Mouse (Mus musculus) liver, embryonic 13.5 days (tissue): ENCODE data around the gene Ndufv1. TPM values are rescaled to one million over a fixed set of nuclear protein-coding genes. Genes with fewer than 3 reads are reported as not detected.
"Not testable (repeated sequence)": the region's sequence is repeated elsewhere in the genome, so short reads cannot be mapped to it uniquely, and the experiment has no call there.

Experiments
- ATAC-seq: fragments of 200-750 bp; cut with Nextera tagmentation; 2 replicates; pipeline ENCODE4 v1.8.0; 2017; ENCODE audit warnings: low read depth, mild to moderate bottlenecking, moderate number of reproducible peaks, moderate library complexity
- DNase-seq: peaks from one replicate; pipeline ENCODE4 v3.0.0; 2022
- H3K27ac ChIP-seq: fragments of 300-500 bp; sonication (generic); 2 replicates; pipeline ENCODE4 v1.5.1; 2015; ENCODE audit warnings: moderate library complexity, mild to moderate bottlenecking, inconsistent platforms
- H3K27me3 ChIP-seq: fragments of 300-500 bp; sonication (generic); 2 replicates; pipeline ENCODE4 v1.6.1; 2015; ENCODE audit warnings: mild to moderate bottlenecking, inconsistent platforms
- H3K36me3 ChIP-seq: fragments of 300-500 bp; sonication (generic); 2 replicates; pipeline ENCODE4 v1.6.1; 2015; ENCODE audit warnings: mild to moderate bottlenecking, inconsistent platforms
- H3K4me1 ChIP-seq: fragments of 300-500 bp; sonication (generic); replicated peaks from 2 replicates; pipeline ENCODE4 v1.6.1; 2015; ENCODE audit warnings: inconsistent platforms
- H3K4me2 ChIP-seq: fragments of 300-500 bp; sonication (generic); 2 replicates; pipeline ENCODE4 v1.6.1; 2015; ENCODE audit warnings: inconsistent platforms, mild to moderate bottlenecking, moderate library complexity
- H3K4me3 ChIP-seq: fragments of 300-500 bp; sonication (generic); replicated peaks from 2 replicates; pipeline ENCODE4 v1.5.1; 2015; ENCODE audit warnings: mild to moderate bottlenecking, inconsistent platforms
- H3K9ac ChIP-seq: fragments of 300-500 bp; sonication (generic); 2 replicates; pipeline ENCODE4 v1.6.1; 2015; ENCODE audit warnings: mild to moderate bottlenecking, inconsistent platforms
- H3K9me3 ChIP-seq: fragments of 300-500 bp; sonication (generic); replicated peaks from 2 replicates; pipeline ENCODE4 v1.6.1; 2016; ENCODE audit warnings: inconsistent platforms
- WGBS: fragments of 180-500 bp; shearing (Covaris S2); methylation state at CpG from one replicate; pipeline ENCODE4 v1.1.7; 2015; ENCODE audit not compliant: insufficient replicate concordance; 5-methylcytosine and 5-hydroxymethylcytosine counted together
- polyA plus RNA-seq: library from polyadenylated mRNA; unstranded; fragments of >200 nt; fragmentation: Nextera tagmentation; extraction: Ambion mirVana; gene quantifications from 2 replicates; pipeline ENCODE4 v1.2.1, GENCODE M21; 2015

Ndufv1 gene
- polyA plus RNA-seq, 1 experiment from 2014 or later, result 174 TPM

DNA sequence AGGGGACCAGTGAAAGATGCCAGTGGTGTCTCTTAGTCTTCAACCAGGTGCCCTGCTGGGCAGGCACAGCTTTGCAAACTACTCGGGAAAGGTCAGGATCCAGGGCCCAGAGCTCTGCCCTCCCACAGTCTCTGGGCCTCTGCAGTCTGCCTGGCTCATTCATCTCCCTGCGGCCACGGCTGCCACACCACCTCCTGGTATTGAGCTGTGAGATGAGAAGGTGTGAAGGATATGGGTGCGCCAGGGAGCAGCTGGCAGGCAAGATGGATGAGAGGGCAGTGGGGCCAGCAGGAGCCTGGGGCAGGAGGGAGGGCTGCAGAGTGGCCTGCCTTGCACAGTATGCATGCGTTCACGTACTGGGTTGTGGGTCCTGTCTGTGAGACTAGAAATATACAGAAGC, 21.8 kb downstream of the Ndufv1 start:
- Histone ChIP-seq H3K9ac (no peak overlapping the region), H3K27ac (no peak overlapping the region), H3K4me1 (peaks cover 24% of the 10 kb centered on the region), H3K4me3 (no peak overlapping the region), H3K9me3 (no peaks in the 10 kb centered on the region), H3K4me2 (no peak overlapping the region), H3K27me3 (0 out of 2 replicates have a peak, but pooled peaks cover 4% of the 10 kb centered on the region), H3K36me3 (peaks cover 4% of the 10 kb centered on the region; the same call in 1 of the 2 replicates)
- 66% methylated on average over 6 of the region's 6 CpGs for WGBS
- ATAC-seq (no peak), DNase-seq (no peak)

DNA sequence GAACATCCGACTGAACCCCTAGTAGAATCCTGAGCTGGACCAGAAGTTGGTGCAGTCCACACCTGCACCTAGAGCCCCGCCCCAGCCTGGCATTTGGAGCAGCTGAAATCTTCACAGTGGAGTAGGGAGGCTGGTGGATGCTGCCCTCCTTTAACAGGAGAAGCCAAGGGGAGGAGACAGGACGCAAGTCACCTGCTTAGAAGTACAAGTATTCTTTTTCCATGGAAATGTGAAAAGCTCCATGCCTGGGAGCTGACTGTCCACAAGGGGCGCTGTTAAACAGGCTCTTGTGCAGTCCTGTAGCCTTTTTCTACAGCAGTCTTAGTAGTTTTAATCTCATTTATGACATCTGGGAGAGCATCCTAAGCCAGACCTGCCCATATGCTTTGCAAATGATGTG, 23.9 kb downstream of the Ndufv1 start:
- DNase-seq (no peak), ATAC-seq (no peak)
- no peak overlapping the region for H3K4me3 ChIP-seq
- no peak overlapping the region for H3K9ac ChIP-seq
- H3K4me2 ChIP-seq, result no peak overlapping the region
- 0 out of 2 replicates have a peak, but pooled peaks cover 4% of the 10 kb centered on the region for H3K27me3 ChIP-seq
- peaks cover 4% of the 10 kb centered on the region; the same call in 1 of the 2 replicates for H3K36me3 ChIP-seq
- H3K9me3 ChIP-seq, result no peaks in the 10 kb centered on the region
- WGBS, result 73% methylated on average over 4 of the region's 4 CpGs
- no peak overlapping the region for H3K27ac ChIP-seq
- peaks cover 36% of the 10 kb centered on the region for H3K4me1 ChIP-seq

DNA sequence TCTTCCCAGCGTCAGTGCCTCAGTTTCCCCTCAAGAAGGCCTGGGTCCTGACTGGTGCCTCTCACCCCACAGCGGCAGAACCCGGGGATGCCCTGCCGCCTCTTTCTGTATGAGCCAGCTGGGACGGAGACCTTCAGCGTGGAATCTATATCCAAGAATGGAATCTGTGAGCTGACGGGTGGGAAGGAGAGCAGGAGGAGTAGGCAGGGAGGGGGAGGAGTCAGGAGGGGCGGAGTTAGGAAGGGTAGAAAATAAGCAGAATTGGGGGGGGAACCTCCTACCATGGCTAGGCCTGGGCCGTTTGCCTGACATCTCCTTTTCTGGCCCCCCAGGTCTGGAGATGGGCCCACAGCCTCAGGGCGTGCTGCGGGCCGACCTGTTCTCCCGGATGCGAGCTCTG, 24.5 kb downstream of the Ndufv1 start:
- Histone ChIP-seq H3K36me3 (peaks cover 4% of the 10 kb centered on the region; the same call in 1 of the 2 replicates), H3K27me3 (0 out of 2 replicates have a peak, but pooled peaks cover 4% of the 10 kb centered on the region), H3K4me3 (no peak overlapping the region), H3K9me3 (no peaks in the 10 kb centered on the region), H3K4me1 (peaks cover 36% of the 10 kb centered on the region), H3K9ac (no peak overlapping the region), H3K4me2 (no peak overlapping the region), H3K27ac (no peak overlapping the region)
- ATAC-seq (no peak), DNase-seq (no peak)
- 83% methylated on average over 14 of the region's 14 CpGs for WGBS

DNA sequence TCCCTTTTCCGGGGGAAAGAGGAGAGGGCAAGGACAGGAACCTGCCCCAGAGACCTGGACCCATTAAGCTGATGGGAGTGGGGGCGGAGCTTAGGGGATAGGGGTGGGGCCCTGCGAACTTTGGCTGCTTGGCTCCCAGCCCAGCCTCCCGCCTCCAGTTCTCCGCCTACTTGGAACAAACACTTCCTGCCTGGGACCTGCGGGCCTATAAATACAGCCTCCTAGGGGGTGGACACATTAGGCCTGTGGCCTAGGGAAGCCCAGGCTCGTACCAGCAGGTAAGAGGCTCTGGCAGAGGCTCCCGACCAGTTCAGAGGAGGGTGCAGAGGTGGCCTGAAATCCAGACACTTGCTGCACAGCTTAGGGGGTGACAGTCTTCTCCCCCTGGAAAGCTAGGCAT, 26.3 kb downstream of the Ndufv1 start, which contains the start of gene Acy3:
Gene Acy3 (plus strand): TSS at position 237 of the 400 bp plus-strand sequence.
- Histone ChIP-seq H3K4me2 (peak within 1 kb of the TSS; percentile 43), H3K9ac (peak within 1 kb of the TSS; percentile 39), H3K4me3 (peak within 1 kb of the TSS; percentile 2; the same call in 1 of the 2 replicates), H3K4me1 (peaks cover 28% of the 10 kb centered on the region), H3K27ac (peak within 1 kb of the TSS; percentile 68), H3K9me3 (no peaks in the 10 kb centered on the region), H3K36me3 (peaks cover 4% of the 10 kb centered on the region; the same call in 1 of the 2 replicates), H3K27me3 (no peaks in the 10 kb centered on the region)
- peak; percentile 72 for ATAC-seq
- 13% methylated on average over 8 of the region's 8 CpGs for WGBS
- peak; percentile 48 for DNase-seq

DNA sequence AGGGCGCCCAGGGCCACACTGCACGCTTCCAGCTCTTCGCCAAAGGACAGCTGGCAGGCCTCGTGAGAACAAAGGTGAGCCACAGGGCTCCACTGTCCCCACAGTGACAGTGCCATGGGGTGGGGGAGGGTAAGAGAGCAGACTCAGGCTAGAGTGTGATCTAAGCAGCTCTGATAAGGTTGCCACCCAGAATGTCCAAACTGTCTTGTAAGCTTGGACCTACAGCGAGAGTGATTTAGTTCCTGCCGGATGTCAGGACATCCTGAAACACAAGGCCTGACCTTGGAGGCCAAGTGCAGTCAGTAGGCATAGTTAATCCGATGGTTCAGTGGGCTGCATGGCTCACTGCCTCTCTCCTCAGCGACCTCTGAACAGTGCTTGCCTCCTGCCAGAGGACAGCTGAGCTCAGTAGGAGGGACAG, 27.3 kb downstream of the Ndufv1 start:
- DNase-seq (no peak), ATAC-seq (peak; percentile 35)
- peaks cover 4% of the 10 kb centered on the region; the same call in 1 of the 2 replicates for H3K36me3 ChIP-seq
- H3K27me3 ChIP-seq, result no peaks in the 10 kb centered on the region
- no peak overlapping the region for H3K4me3 ChIP-seq
- WGBS, result 21% methylated on average over 8 of the region's 8 CpGs
- peak overlapping the region; percentile 68 for H3K27ac ChIP-seq
- H3K4me2 ChIP-seq, result no peak overlapping the region
- no peak overlapping the region for H3K9ac ChIP-seq
- H3K9me3 ChIP-seq, result no peaks in the 10 kb centered on the region
- peaks cover 28% of the 10 kb centered on the region for H3K4me1 ChIP-seq

DNA sequence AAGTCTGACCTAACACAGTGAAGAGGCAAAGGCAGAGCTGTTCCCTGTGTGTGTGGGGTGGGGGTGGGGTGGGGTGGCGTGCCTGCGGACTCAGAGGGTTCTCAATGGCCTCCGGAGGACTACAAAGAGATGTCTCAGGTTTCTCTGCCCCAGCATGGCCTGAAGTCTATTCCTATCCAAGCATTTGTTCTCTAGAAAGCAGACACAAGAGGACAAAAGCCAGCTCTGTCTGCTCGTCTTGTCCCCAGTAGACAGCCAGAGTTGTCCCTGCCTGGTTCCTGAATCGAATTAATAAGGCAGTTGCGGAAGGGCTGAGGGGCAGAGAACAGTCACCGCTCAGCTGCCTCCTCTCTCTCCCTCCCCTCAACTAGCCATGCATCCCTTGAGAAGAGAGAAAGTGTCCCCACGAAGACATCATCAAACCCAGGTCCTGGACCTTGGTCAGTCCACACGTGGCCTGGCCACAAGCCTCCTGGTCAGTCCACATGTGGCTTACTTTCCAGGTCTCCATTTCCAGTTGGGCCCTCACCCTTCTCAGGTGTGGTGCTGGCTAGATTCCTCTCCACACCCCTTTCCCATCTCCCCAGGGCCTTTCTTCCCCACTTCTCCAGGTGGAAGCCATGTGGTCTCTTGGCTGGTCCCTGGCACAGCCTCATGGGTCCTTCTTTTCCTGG, 28.9 kb downstream of the Ndufv1 start:
- Histone ChIP-seq H3K27ac (no peak overlapping the region), H3K27me3 (no peaks in the 10 kb centered on the region), H3K4me2 (no peak overlapping the region), H3K9me3 (no peaks in the 10 kb centered on the region), H3K4me1 (peaks cover 28% of the 10 kb centered on the region), H3K36me3 (peaks cover 2% of the 10 kb centered on the region; the same call in 1 of the 2 replicates), H3K4me3 (no peak overlapping the region), H3K9ac (no peak overlapping the region)
- WGBS, result 60% methylated on average over 9 of the region's 9 CpGs
- ATAC-seq, result no peak
- DNase-seq, result no peak

DNA sequence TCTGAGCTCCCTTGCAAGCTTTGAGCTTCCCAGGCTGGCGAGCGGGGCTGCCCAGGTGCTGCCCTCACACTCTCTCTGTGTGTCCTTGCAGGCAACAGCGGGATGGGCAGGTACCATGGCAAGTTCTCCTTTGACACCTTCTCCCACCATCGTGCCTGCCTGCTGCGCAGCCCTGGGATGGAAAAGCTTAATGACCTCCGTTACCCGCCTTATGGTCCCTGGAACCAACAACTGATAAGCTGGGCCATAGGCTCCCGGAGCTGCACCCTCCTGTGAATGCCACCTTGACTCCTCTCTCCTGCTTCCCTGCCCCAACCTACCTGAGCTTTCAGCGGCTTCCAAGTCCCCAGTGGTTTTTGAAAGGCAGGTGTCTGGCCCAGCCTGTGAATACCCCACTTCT, 31.7 kb downstream of the Ndufv1 start:
- H3K4me3 ChIP-seq, result no peak overlapping the region
- 65% methylated on average over 9 of the region's 9 CpGs for WGBS
- no peaks in the 10 kb centered on the region for H3K9me3 ChIP-seq
- DNase-seq (no peak), ATAC-seq (no peak)
- H3K27me3 ChIP-seq, result no peaks in the 10 kb centered on the region
- no peak overlapping the region for H3K4me2 ChIP-seq
- no peak overlapping the region for H3K9ac ChIP-seq
- H3K27ac ChIP-seq, result no peak overlapping the region
- no peaks in the 10 kb centered on the region for H3K36me3 ChIP-seq
- peaks cover 13% of the 10 kb centered on the region for H3K4me1 ChIP-seq

DNA sequence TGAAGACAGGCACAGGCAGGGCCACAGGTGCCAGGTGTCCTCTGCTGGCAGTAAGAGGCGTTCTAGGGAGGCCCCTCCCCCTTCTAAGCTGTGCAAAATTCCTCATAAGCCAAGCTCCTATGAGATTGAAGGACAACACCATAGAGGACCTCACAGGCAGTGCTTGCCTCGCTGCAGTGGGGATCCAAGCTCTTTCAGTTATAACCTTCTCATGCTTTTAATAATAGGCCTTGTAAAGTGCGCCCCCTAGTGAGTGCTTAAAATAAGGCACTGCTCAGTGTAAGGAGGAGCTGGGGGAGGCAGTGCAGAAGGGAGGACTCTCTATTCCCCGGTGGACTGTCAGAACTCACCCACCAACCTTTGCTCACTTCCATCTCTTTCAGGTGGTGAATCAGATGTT, 32.3 kb downstream of the Ndufv1 start:
- 16% methylated on average over 4 of the region's 4 CpGs for WGBS
- H3K4me1 ChIP-seq, result peaks cover 7% of the 10 kb centered on the region
- no peaks in the 10 kb centered on the region for H3K9me3 ChIP-seq
- no peak overlapping the region for H3K9ac ChIP-seq
- no peak overlapping the region for H3K27ac ChIP-seq
- no peak overlapping the region for H3K4me2 ChIP-seq
- DNase-seq (peak; percentile 63), ATAC-seq (peak; percentile 52)
- H3K4me3 ChIP-seq, result no peak overlapping the region
- H3K36me3 ChIP-seq, result no peaks in the 10 kb centered on the region
- no peaks in the 10 kb centered on the region for H3K27me3 ChIP-seq

DNA sequence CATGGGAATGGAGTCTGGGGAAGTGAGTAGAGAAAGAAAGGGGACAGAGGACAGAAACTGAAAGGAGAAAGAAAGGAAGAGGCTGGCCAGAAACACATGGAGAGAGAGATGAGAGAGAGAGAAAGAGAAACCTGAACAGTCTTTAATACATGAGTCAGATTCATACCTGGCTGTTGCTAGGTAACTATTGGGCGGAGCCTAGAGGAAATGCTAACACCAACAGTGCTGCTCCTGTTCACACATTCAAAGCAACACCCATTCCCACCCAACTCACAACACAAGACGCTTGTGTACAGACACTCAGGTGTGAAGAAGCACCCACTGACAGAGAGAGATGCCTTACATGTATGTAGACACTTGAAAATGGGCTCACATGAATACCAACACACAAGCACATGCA, 36.7 kb downstream of the Ndufv1 start:
- no peak for DNase-seq
- H3K9ac ChIP-seq, result no peak overlapping the region
- 47% methylated on average over 2 of the region's 2 CpGs for WGBS
- no peak overlapping the region for H3K4me3 ChIP-seq
- no peak overlapping the region for H3K4me2 ChIP-seq
- H3K4me1 ChIP-seq, result peaks cover 22% of the 10 kb centered on the region
- 0 out of 2 replicates have a peak, but pooled peaks cover 4% of the 10 kb centered on the region for H3K27me3 ChIP-seq
- H3K36me3 ChIP-seq, result no peaks in the 10 kb centered on the region
- H3K27ac ChIP-seq, result no peak overlapping the region
- H3K9me3 ChIP-seq, result no peaks in the 10 kb centered on the region
- no peak for ATAC-seq

DNA sequence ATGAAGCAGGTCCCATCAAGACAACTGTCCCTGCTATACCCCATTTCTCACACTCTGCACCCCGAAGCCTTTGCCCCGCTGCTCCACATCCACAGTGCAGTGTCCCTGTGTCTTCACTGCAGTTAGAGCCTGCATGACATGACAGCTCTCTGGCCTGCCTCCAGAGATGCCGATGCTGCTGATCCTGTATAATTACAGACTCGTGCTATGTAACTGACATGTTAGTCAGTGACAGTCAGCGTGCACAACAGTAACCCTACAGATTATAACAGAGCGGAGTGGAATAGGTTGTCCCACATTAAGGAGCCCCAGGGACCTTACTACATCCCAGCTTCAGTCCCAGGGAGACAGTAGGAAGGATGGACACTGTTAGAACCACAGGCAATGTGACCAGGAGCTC, 38.0 kb downstream of the Ndufv1 start:
- not testable (repeated sequence) for H3K9me3 ChIP-seq, H3K4me3 ChIP-seq, DNase-seq, H3K36me3 ChIP-seq, ATAC-seq, H3K9ac ChIP-seq, H3K4me2 ChIP-seq, H3K27me3 ChIP-seq, H3K27ac ChIP-seq
- H3K4me1 ChIP-seq, result peaks cover 22% of the 10 kb centered on the region
- 81% methylated on average over 6 of the region's 6 CpGs for WGBS

DNA sequence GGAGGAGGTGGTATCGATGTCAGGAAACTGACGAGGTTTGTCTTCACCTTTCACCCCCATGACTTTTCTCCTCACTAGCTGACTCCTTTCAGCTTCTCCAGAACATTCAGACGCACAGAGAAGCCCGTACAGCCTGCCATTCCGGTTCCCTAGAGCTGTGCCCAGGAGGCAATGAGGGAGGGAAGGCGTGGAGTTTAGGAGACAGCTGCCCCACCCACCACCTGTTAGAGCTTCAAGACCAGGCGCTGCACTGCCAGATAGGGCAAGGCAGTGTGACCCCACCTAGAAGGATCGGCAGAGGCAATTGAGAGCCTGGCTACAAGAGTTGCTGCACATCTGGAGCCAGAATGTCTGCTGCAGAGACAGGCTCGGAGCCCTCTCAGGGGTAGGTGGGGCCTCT, 40.4 kb downstream of the Ndufv1 start, which contains the start of gene Aldh3b2:
Gene Aldh3b2 (plus strand): TSS at position 100 of the 400 bp plus-strand sequence.
- Histone ChIP-seq H3K4me1 (peaks cover 26% of the 10 kb centered on the region), H3K4me2 (0 out of 2 replicates have a peak within 1 kb of the TSS, but pooled peaks have one; percentile 10), H3K4me3 (no peak within 1 kb of the TSS), H3K27ac (peak within 1 kb of the TSS; percentile 2; the same call in 1 of the 2 replicates), H3K9ac (peak within 1 kb of the TSS; percentile 36; the same call in 1 of the 2 replicates), H3K27me3 (0 out of 2 replicates have a peak, but pooled peaks cover 8% of the 10 kb centered on the region), H3K9me3 (no peaks in the 10 kb centered on the region), H3K36me3 (no peaks in the 10 kb centered on the region)
- 37% methylated on average over 9 of the region's 9 CpGs for WGBS
- ATAC-seq (peak; percentile 87), DNase-seq (peak; percentile 63)
